Mouse (Mus musculus) WW6 (cell line): ENCODE measurements around the gene Tuba3b.

Source experiments
- DNase-seq: peaks from one replicate; pipeline ENCODE4 v3.0.0-alpha.2; 2013; ENCODE audit warnings: low read depth, low spot score

Tuba3b gene

GRCm38 (mm10) chr6:145605203-145605602 is 10.4 kb upstream of the Tuba3b start:
- no peak for DNase-seq

- DNase-seq = no peak
Measured at GRCm38 (mm10) chr6:145607746-145608145, 7.8 kb upstream of the Tuba3b start.

- no peak for DNase-seq
Measured at GRCm38 (mm10) chr6:145608693-145609092, 6.9 kb upstream of the Tuba3b start.

GRCm38 (mm10) chr6:145610901-145611300 is 4.7 kb upstream of the Tuba3b start:
- DNase-seq = no peak

GRCm38 (mm10) chr6:145612611-145613010 is 2.9 kb upstream of the Tuba3b start:
- DNase-seq = no peak

- DNase-seq = no peak
Measured at GRCm38 (mm10) chr6:145614219-145614618, 1.3 kb upstream of the Tuba3b start, which contains the start of gene Lmntd1. Lmntd1 (minus strand) TSS chr6:145614319.

- no peak for DNase-seq
Measured at GRCm38 (mm10) chr6:145616402-145617229, 1.1 kb downstream of the Tuba3b start.

GRCm38 (mm10) chr6:145623141-145623540 is 7.6 kb downstream of the Tuba3b start:
- no peak for DNase-seq

GRCm38 (mm10) chr6:145630269-145630668 is 14.7 kb downstream of the Tuba3b start:
- DNase-seq = no peak

- no peak for DNase-seq
Measured at GRCm38 (mm10) chr6:145634454-145634853, 18.9 kb downstream of the Tuba3b start.

GRCm38 (mm10) chr6:145636682-145637081 is 21.1 kb downstream of the Tuba3b start:
- no peak for DNase-seq

GRCm38 (mm10) chr6:145638248-145638647 is 22.7 kb downstream of the Tuba3b start:
- no peak for DNase-seq

GRCm38 (mm10) chr6:145640971-145641506 is 25.5 kb downstream of the Tuba3b start:
- no peak for DNase-seq

GRCm38 (mm10) chr6:145651976-145652375 is 36.4 kb downstream of the Tuba3b start:
- DNase-seq = no peak

GRCm38 (mm10) chr6:145652986-145653385 is 37.4 kb downstream of the Tuba3b start:
- no peak for DNase-seq

- no peak for DNase-seq
Measured at GRCm38 (mm10) chr6:145653626-145654025, 38.1 kb downstream of the Tuba3b start.

GRCm38 (mm10) chr6:145654062-145654836 is 38.7 kb downstream of the Tuba3b start:
- DNase-seq = no peak

GRCm38 (mm10) chr6:145655678-145656077 is 40.1 kb downstream of the Tuba3b start:
- no peak for DNase-seq

GRCm38 (mm10) chr6:145656740-145657591 is 41.4 kb downstream of the Tuba3b start:
- DNase-seq = peak; percentile 7

- DNase-seq = no peak
Measured at GRCm38 (mm10) chr6:145659116-145659515, 43.6 kb downstream of the Tuba3b start.

- DNase-seq = no peak
Measured at GRCm38 (mm10) chr6:145660943-145661342, 45.4 kb downstream of the Tuba3b start.
